Mouse (Mus musculus): ENCODE results near the gene Slc7a14.

The Slc7a14 gene

DNA sequence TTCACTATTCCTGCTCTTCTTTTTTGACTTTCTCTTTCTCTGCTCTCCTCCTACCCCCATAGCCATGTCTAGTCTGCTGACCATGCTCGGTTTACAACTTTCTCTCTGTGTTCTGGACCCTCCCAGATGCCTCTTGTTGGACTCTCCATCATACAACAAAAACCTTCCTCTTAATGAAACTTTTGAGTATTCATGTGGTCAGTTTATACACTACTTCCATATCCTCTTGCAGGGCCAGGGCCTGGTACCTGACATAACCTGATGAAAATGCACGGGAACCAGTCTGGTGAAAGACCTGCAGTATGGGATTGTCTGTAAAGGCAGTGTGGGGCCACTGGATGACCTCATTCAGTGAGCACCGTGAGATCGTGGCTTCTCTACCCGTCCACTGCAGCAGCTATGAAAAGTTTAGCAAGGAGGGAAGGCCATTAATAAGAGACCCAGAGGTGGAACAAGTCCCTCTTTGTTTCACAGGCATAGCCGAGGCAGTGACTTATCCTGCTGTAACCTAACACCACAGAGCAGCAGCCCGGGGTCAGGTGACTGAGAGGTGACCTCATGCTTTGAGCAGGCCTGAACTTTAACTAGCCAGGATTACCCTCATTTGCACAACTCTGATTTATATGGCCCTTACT, 49.7 kb downstream of the Slc7a14 start:
- DNase-seq, result peak; percentile 37

DNA sequence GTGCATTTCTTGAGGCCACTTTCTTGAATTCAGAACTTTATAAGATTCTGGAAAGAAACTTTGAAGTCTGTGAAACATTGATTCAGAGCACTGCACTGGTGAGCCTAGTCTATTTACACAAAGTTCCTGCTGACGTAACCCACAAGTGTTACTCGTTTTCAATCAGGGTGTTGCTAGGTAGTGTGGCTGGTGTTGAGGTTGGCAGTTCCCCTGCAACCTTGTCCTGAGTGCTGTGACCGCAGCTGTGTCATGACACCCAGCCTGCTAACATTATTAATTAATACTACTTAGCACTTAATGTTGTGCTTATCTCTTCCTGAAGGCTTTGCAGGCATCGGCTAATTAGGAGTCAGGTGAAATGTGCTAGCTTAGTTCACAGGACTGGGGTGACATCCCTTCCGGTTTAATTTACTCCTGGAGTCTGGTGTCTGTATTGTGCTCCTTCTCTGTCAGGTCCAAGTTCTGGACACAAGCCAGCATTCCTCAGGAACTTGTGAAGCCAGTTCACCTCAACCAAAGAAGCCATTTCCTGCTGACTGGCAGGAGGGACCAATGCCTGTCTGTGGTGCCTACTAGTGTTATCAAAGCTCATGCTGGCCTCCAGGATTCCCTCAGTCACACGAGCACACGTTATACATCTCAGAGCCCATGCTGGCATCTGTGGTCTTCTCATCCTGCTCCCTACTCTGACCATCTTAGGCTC, 50.5 kb downstream of the Slc7a14 start:
- DNase-seq, result peak; percentile 63

GRCm38 (mm10) chr3:31254427-31254826, 55.8 kb downstream of the Slc7a14 start:
- no peak for DNase-seq

- DNase-seq, result no peak
Observed at GRCm38 (mm10) chr3:31253862-31254261, 56.3 kb downstream of the Slc7a14 start.

DNA sequence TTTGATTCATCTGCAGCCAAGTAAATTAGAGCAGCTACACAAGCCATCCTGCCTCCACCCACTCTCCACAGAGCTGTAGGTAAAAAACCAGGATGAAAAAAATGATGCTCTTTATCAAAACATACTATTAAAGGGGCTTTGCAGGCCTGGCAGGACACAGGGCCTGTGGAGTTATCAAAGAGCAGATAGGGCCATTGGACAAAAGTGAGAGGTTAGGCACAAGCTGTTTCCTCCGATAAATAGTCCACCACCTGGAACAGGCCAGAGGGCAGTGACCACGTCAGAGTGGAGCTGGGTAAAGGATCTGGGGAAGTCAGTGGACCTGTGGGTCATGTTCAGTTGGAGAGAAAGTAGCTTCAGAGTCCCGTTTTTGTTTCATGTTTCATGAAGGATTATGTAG, 57.6 kb downstream of the Slc7a14 start:
- no peak for DNase-seq

- no peak for DNase-seq
Observed at GRCm38 (mm10) chr3:31243478-31243877, 66.7 kb downstream of the Slc7a14 start.

DNA sequence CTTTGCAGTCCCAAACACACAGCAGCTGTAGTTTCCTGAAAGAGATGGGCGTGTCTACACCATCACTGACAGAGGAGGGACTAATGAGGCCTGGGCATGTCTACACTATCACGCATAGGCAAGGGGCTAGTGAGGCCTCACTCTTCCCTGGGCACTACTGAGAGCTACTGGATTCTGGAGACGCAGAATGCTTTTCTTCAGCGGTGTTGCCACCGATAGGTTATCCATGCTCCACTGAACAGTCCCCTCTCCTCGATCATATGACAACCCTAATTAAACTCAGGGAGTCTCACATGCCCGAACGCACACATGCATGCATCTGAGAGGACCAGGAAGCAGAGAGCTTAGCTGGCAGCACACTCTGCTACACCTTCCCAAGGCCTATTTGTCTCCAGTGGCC, 69.3 kb downstream of the Slc7a14 start:
- DNase-seq, result no peak

DNA sequence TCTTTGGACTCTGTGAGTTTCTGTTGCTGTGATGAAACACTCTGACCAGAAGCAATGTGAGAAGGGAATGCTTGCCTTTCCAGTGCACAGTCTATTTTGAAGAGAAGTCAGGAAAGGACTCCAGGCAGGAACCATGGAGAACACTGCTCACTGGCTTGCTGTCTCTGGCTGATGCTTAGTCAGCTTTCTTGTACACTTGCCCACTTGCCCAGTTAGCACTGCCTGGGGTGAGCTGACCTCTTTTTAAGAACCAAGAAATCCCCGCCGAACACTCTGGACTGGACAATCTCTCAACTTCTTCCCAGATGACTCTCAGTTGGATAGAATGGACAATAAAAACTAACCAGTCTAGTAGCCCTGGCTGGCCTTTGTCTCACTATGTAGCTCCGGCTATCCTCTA, 70.5 kb downstream of the Slc7a14 start:
- DNase-seq, result no peak

DNA sequence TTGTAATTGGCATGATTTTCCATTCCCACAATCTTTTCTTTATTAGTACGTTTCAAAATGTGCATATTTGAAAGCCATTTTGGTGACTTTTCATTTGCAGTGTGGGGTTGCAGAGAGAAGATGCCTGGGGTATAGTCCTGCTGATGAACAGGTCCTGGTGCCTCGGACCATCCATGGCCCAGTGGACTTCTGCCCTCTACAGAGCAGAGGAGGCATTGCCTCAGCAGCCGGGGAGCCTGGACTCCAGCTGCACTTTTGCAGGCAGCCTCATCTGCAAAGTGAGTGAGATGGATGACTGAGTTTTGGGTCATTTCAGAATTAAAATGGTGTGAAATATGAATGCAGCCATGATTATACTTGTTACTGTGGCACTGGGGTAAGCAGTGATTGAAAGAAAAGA, 72.2 kb downstream of the Slc7a14 start:
- peak; percentile 65 for DNase-seq

- DNase-seq, result no peak
Observed at GRCm38 (mm10) chr3:31236146-31236545, 74.0 kb downstream of the Slc7a14 start.

DNA sequence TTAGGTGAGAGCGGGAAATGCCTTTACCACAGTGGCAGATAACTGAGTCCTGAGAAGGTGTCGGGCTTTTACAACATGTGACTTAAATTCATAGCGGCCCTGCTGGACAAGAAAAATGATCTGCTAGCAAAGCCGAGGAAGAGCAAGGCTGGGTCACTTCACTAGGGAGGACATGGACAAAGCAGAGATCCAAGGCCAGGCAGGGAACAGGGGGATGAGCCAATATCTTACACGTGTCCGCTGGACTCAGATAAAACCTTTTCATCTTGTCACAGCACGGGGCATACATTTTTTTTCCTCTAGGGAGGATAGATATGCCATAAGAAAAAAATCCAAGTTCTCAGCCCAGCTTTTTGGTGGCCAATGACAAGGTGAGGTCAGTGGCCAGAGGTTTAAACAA, 75.8 kb downstream of the Slc7a14 start:
- no peak for DNase-seq

DNA sequence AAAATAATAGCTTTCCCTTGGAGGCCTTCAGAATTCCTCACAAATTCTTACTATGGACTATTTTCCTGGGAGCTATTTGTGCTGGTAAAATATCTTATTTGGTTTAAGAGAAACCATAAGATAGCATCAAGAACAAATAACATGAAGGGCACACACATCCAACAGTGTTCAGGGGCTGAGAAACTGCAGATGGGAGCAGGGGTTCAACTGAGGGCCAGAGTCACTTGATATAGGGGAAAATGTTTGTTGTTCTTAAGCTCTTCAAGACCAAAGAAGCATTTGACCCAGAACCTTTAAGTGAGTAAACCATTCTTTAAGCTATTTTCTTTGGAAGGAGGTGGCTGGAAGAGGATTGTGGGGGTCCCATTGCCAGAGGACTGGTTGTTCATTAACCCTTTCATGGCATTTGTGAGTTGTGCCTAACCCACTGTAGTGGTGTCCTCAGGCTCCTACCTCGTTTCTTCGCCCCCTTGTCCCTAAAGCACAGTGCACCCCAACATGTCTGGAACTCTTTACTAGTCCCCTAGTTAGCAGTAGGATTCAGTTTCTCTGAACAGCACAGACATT, 76.3 kb downstream of the Slc7a14 start:
- DNase-seq, result no peak

DNA sequence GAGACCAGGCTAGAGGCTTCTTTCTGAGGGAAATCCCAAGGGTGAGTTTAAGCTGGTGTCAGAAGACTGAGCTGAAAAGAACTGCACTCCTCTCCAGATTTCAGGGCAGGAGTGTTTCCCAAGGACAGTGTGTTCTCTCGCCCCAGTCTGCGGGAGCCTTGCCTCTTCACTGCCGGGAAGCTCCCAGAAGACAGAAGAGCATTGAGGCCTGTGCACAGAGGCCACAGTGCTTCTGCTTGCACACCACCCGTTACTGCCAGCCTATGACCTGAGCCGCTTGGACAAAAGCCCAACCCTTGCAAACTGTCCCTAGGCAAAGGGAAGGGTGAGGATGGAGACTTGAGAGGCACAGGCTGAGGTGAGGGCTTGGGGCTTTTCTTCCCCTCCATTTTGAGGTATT, 80.9 kb downstream of the Slc7a14 start:
- DNase-seq, result no peak

DNA sequence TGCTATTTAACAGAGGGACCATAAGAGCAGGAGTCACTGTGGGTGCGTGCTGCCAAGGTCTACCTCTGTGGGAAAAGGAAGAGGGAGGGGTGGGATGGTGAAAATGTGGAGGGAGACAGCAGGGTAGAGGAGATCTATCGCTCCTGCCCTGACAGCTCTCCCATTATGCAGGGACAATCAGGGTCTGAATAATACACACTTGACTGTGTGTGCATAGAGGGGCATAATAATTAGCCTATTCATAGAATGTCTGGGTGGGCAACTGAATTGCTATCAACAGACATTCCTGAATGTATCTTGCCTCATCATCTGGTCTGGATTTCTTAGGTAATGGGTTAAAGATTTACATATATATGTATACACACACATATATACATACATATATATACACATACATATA, 81.7 kb downstream of the Slc7a14 start:
- DNase-seq, result no peak

DNA sequence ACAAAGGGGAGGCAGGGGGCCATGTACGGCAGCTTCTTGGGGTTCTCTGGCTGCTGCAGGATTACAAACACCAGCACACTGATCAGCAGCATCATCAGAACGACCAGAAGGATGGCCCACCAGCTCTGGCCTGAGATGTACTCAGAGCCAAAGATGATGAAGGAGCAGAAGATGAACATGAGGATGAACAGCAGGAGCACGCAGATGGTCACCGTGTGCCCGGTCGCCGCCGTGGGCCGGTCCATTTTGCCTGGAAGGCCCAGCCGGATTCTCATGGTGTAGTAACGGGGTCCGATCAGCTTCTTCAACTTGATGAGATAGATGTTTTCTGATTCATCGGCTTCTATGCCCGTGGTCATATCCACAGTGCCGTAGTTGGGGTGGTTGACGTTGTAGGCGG, 86.6 kb downstream of the Slc7a14 start:
- DNase-seq, result no peak

DNA sequence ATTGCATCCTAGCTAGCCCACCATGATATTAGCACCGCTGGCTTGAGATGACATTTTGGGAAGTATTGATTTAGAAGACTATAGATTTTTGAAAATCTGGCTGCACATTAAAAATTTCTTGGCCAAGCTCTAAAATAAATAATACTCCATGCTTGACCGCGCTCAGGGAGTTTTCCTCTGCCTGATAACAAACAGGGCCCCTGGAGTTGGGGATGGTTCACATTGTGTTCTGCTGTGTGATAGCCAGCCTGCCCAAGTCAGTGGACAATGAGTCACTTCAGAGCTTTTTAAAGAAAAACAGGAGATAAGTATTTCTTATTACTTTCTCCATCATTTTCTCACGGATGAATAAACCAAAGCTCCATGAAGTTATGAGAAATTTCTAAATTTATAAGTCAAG, 90.1 kb downstream of the Slc7a14 start:
- no peak for DNase-seq

DNA sequence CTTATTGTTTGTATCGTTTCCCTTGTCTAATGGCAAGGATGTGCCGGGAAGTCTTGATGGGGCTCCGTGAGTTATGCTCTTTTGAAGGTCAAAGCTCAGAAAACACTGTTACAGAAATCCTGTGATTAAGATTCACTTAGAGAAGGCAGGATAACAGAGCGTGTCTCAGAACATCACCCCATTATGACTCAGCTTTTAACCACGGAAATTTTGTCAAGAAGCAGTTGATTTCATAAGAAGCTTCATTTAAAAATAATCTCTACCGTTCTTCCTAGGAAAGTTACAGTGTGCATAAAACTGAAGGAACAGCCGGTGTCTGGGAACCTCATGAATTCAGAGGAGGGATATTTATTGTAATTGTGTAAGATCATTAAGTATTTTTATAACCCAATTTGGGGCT, 90.7 kb downstream of the Slc7a14 start:
- DNase-seq, result no peak

DNA sequence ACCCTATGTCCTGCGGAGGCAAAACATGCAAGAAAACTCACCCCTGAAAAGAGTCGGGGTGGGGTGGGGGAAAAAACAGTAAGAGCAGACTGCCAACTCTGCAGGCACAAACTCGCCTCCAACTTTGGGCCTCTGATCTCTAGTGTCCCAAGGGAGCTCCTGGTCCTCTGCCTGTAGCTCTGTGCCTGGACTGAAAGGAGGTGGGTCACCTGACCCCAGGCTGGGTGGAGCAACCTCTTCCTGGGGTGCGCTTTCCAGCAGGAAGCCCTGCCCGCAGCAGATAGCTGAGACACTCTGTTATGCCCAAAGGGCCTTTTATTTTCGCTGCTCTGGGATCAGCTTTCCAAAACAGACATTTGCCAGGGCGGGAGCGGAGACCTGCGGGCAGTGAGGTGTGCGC, 92.7 kb downstream of the Slc7a14 start:
- DNase-seq, result no peak

- no peak for DNase-seq
Observed at GRCm38 (mm10) chr3:31213802-31214201, 96.4 kb downstream of the Slc7a14 start.

- no peak for DNase-seq
Observed at GRCm38 (mm10) chr3:31212205-31213038, 97.8 kb downstream of the Slc7a14 start.

GRCm38 (mm10) chr3:31209001-31209400, 101.2 kb downstream of the Slc7a14 start:
- no peak for DNase-seq

DNA sequence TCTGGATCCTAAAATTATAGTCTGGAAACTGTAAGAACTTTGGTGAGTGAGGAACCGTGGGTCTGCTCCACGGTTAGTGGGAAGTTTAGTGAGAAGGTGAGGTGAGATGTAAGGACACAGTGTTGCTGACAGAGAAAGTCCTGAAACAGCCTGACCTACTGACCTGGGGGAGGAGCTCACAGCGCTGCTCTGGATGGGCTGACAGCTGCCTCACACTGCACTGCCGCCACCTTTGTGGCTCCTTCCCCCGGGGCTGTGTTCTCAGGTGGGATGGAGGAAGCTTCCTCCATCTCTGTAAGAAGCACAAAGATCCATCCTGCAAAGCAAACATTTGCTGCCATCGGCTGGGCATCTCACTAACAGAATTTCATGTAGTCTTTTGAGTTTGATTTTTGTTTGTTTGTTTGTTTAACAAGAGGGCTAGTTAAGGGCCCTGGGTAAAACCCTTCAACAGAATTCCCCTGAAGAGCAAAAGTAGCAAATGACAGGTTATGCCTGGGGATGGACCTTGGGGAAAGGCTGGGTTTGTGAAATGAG, 101.7 kb downstream of the Slc7a14 start:
- no peak for DNase-seq

GRCm38 (mm10) chr3:31208046-31208445, 102.1 kb downstream of the Slc7a14 start:
- no peak for DNase-seq

Data from kidney, postnatal 10 days (tissue).